Mouse (Mus musculus) inflammation-experienced regulatory T-cells, adult 6 months (primary cell): ENCODE measurements at regions not wholly inside any gene's neighbourhood (a gene's known extent, or its start where the extent isn't known, plus 50 kb on each side); places are given as distances from the start of the nearest gene placed in this dataset.
"Not testable (repeated sequence)": the region's sequence is repeated elsewhere in the genome, so short reads cannot be mapped to it uniquely, and the experiment has no call there.

Source experiments
- ATAC-seq: one replicate; pipeline ENCODE4 v1.8.0; 2017

GRCm38 (mm10) chr6:37696074-37696473, 166.1 kb downstream of the Akr1d1 start:
- no peak for ATAC-seq

GRCm38 (mm10) chr6:37703946-37704345, 166.7 kb upstream of the Trim24 start:
- ATAC-seq = no peak

- ATAC-seq = peak; percentile 83
Observed at GRCm38 (mm10) chr6:37705733-37706145, 164.9 kb upstream of the Trim24 start.

- not testable (repeated sequence) for ATAC-seq
Observed at GRCm38 (mm10) chr6:37707671-37708070, 162.9 kb upstream of the Trim24 start.

- ATAC-seq = no peak
Observed at GRCm38 (mm10) chr6:37711766-37712165, 158.8 kb upstream of the Trim24 start.

- peak; percentile 4 for ATAC-seq
Observed at GRCm38 (mm10) chr6:37713411-37713810, 157.2 kb upstream of the Trim24 start.

- peak; percentile 99 for ATAC-seq
Observed at GRCm38 (mm10) chr6:37714223-37714928, 156.2 kb upstream of the Trim24 start.

- ATAC-seq = no peak
Observed at GRCm38 (mm10) chr6:37721736-37722135, 148.9 kb upstream of the Trim24 start.

- peak; percentile 95 for ATAC-seq
Observed at GRCm38 (mm10) chr6:37723337-37723736, 147.3 kb upstream of the Trim24 start.

GRCm38 (mm10) chr6:37724240-37724639, 146.4 kb upstream of the Trim24 start:
- ATAC-seq = no peak

- no peak for ATAC-seq
Observed at GRCm38 (mm10) chr6:37728621-37729020, 142.0 kb upstream of the Trim24 start.

- ATAC-seq = no peak
Observed at GRCm38 (mm10) chr6:37729165-37729564, 141.4 kb upstream of the Trim24 start.

GRCm38 (mm10) chr6:37730500-37731239, 139.9 kb upstream of the Trim24 start:
- no peak for ATAC-seq

- peak; percentile 97 for ATAC-seq
Observed at GRCm38 (mm10) chr6:37732385-37732784, 138.2 kb upstream of the Trim24 start.

GRCm38 (mm10) chr6:37735288-37735961, 135.2 kb upstream of the Trim24 start:
- ATAC-seq = no peak

GRCm38 (mm10) chr6:37735962-37736297, 134.7 kb upstream of the Trim24 start:
- ATAC-seq = no peak

- no peak for ATAC-seq
Observed at GRCm38 (mm10) chr6:37740982-37741889, 129.4 kb upstream of the Trim24 start.

GRCm38 (mm10) chr6:37741916-37742315, 128.7 kb upstream of the Trim24 start:
- not testable (repeated sequence) for ATAC-seq

GRCm38 (mm10) chr6:37744679-37745078, 125.9 kb upstream of the Trim24 start:
- ATAC-seq = no peak

GRCm38 (mm10) chr6:37745393-37746100, 125.1 kb upstream of the Trim24 start:
- no peak for ATAC-seq

GRCm38 (mm10) chr6:37747793-37748192, 122.8 kb upstream of the Trim24 start:
- not testable (repeated sequence) for ATAC-seq
